Mouse (Mus musculus) adipocyte (in vitro differentiated cells): ENCODE measurements at regions not wholly inside any gene's neighbourhood (a gene's known extent, or its start where the extent isn't known, plus 50 kb on each side); places are given as distances from the start of the nearest gene placed in this dataset.

Source experiments
- DNase-seq: peaks from one replicate; pipeline ENCODE4 v3.0.0-alpha.2; 2016; ENCODE audit warnings: low spot score

DNA sequence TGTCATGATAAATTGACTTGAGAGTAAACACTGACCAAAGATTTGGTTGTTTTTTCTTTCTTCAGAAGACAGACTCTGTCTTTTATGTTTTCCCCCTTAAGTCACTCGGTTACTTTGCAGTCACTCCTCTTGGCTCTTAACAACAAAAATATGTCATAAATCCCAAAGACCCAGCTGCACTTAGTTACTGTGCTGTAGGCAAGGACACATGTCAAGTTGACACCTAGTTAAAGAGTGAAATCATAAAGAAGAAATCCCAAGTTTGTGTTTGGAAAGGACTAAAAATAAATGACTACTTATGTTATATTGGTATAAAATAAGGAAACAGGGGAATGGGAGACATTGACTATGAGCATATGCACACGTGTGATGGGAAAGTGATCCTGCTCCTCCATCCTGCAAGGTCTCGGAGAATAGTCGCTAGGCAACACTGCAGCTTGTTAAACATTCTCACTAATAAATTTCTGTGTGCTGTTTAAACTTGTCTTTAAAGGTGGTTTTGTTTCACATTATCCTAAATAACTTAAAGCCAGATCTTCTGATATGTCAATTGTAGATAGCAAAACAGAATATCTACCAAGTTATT, 298.1 kb downstream of the Gulp1 start:
- no peak for DNase-seq

DNA sequence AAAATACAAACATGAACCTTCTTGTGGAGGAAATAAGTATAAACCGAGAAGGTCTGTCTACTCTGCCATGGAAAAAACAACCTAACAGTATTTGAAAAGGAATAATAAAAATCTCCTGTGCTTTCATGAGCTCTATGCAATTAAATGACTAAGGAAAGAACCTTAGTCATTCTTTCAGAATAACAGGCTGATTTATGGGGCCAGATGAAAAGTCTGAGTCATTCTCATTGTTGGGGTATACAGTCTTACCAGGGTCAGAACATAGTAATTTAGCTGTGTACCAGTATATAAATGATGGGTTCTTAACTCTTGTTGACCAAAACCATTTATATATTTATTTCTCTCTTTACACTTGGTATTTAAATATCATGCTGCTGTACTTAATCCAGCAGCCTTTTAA, 312.1 kb downstream of the Gulp1 start:
- no peak for DNase-seq

DNA sequence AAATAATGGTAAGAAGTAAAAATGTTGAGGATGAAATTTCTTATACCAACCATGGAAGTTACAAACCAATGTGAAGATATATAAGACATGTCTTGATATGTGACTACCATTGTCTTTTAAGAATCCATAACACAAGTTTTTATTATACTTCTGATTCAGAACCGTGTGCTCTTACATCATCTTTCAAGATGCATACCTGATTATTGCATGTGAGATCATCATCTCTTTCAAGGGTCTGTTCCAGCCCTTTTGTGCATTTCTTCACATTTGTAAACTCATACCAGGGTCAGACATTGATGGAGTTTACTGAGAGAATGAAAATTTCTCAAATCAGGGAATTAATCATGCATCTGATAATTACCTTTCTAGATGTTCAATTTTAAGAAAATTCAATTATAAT, 312.5 kb downstream of the Gulp1 start:
- no peak for DNase-seq

DNA sequence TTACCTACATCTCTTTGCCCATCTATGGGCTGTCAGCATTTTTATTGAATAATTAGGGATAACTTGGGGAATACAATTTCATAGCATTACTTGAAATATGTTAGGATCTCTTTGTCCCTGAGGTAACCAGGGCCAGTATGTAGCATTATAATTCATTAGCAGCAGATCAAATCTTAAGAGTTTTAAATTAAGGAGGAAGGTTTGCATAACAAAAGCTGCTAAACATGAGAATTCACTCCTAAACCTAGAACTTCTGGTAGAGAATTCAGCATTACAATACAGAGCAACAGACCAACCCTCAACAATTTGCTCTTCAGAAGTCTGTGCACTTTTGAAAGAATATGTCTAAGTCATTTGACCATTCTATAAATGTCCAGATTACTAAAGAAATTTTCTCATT, 340.3 kb downstream of the Gulp1 start:
- DNase-seq = no peak

DNA sequence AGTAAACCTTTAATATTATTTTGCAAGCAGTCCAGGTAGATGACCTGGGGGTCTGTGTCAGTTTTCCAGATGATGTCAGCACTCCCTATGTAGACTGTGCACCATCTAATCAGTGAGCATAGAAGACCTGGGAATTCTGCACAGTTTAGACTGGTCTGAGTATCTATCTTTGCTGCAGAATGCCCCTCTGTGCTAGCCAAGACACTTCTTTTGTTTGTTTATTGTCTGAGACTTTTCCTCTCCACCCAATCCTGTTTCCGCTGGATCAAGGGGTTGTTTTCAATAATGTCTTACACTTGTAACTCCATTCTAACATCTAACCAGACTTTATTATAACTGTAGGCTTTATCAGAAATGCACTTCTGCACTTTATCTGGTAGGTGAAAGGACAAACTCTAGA, 341.1 kb downstream of the Gulp1 start:
- peak; percentile 7 for DNase-seq
